Mouse (Mus musculus): ENCODE measurements around the gene Gm20388.

- TF ChIP-seq EP300 (IDR thresholded peaks at IDR 0.05; ENCODE audit: low read depth) (no peak), CTCF (IDR thresholded peaks at IDR 0.05; ENCODE audit: low read depth) (no peak)
Measured at GRCm38 (mm10) chr8:123018484-123019164, 3108.0 kb downstream of the Gm20388 start.
